Mouse (Mus musculus): ENCODE results near the gene Mtmr3.

DNA sequence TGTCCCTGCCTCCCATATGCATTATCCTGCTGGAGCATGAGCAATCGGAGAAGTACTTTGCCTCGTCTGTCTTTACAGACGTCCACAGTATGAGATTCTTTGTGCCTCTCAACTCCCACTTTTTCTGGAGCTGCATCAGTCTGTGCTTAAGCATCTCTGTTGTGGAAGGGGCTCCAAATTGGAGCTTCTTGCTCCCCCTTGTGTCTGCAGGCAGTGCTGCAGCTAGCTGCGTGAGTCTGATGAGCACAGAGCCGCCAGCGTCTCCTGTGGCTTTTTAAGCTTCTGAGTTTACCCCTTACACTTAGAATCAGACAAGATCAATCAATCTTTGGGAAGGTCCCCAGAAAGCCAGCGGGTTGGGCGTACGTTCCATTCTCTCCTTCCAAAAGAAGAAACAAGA is 143.5 kb downstream of the Mtmr3 start:
- TF ChIP-seq ZNF384 (IDR thresholded peaks at IDR 0.05; ENCODE audit: low read depth, low read length) (no peak), MAFK (IDR thresholded peaks at IDR 0.05; ENCODE audit: insufficient read depth, low read depth, low read length) (no peak), HCFC1 (IDR thresholded peaks at IDR 0.05; ENCODE audit: borderline replicate concordance, insufficient read depth, low read length) (no peak)

All from ES-E14 (cell line).